Mouse (Mus musculus) splenic B cell, adult 2 months (primary cell): ENCODE data around the gene Slc45a2.

Experiments used
- DNase-seq: peaks from one replicate; pipeline ENCODE4 v3.0.0-alpha.2; 2011; ENCODE audit warnings: low read depth, low spot score
- H3K27me3 ChIP-seq: 2 replicates; pipeline ENCODE4 v1.6.1; 2012; ENCODE audit warnings: mild to moderate bottlenecking, low read length, moderate library complexity, mixed read lengths; ENCODE audit not compliant: control insufficient read depth, poor library complexity, insufficient read depth, severe bottlenecking
- H3K36me3 ChIP-seq: 2 replicates; pipeline ENCODE4 v1.6.1; 2012; ENCODE audit warnings: mild to moderate bottlenecking, low read length, moderate library complexity, mixed read lengths; ENCODE audit not compliant: control insufficient read depth, poor library complexity, insufficient read depth, severe bottlenecking

Slc45a2 gene

DNA sequence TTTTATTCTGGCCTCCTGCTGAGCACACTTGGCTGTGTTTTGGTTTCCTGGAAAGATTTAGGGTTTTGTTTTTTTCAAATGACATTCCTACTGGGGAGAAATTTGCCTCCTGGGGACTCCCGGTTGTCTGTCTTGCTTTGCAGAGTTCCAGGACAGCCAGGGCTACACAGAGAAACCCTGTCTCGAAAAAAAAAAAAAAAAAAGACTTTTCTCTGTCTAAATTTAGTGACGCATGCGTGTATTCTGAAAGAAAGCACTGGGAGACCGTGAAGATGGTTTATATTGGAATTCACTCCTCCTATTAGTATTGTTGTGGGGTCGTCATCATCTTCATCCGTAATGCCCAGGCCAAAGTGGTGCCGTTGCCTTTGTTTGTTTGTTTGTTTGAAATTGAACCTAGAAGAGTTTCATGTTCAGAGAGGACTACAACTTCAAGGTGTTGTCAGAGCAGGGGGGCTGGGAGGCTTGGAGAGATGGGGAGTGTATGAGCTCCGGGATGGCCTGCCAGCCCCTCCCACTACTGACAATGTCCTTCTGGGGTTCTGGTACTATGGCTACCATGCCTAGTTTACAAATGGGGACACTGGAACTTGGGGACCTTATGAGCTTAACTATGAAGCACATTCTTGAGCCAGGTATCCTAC is 65.1 kb downstream of the Slc45a2 start:
- no peak for DNase-seq

DNA sequence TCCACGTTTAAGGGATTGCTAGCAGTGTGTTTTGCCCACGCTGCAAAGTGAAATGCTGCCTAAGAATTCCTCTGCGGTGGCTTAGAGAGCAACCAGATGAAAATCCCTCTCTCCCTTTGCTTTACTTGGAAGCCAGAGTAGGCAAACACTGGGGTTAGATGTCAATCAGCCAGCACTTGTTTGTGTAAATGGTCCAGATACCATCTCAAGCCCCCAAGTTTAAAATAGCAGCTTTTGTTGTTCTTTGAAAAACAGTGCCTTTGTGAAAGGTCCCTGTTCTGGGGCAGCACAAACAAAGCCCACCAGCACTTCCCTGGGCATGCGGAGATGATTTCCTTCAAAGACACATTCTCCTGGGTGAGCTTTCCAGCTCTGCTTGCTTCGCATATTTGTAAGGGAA is 65.8 kb downstream of the Slc45a2 start:
- Histone ChIP-seq H3K36me3 (no peaks in the 10 kb centered on the region), H3K27me3 (no peaks in the 10 kb centered on the region)
- no peak for DNase-seq

More for the DNA sequence above, 65.1 kb downstream of the Slc45a2 start:
- H3K27me3 ChIP-seq = no peaks in the 10 kb centered on the region
- H3K36me3 ChIP-seq = no peaks in the 10 kb centered on the region

DNA sequence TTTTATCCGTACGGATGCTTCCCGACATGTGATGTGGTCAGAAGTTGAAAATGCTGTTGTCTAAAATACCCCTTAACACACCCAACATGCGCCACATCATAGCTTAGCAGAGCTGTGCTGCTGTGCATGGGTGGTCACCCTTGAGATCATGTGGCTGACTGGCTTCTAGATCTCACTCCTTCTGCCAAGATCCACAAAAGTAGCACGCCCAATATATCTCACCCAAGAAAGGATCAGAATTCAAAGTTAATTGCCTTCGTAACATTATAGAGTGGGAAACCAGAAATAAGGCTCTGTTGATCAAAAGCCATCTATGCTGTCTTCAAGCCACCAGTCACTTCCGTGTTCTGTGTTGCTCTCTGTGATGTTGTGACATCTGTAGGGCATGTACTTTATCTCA is 67.4 kb downstream of the Slc45a2 start:
- H3K36me3 ChIP-seq = no peaks in the 10 kb centered on the region

DNA sequence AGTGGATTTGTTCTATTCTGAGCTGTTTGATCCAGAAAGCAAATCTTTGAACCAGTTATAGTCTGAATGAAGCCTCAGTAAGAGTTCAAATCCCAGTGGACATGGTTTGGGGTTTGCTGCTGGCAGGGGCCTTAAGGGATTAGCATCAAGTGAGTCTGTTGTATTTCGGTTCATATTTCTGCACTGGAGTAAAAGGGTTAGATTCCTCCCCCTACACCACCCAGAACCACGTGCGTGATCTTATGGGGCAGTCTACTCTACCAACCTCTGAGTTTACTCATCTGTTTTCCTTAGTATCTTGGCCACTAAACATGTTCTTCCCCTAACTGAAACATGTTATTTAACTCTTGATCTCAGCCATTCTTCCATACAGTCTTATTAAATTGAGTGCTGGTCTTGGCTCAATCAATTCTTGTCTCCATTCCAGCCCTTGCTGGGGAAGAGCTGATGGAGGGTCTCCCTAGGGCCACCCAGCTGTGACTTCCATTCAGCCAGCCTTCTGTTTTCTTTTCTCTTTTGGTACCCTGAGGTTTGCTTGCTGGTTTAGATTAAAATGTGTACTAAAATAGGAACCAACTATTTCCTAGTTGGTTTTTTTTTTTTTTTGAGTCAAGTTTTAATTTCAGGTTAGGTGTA is 75.3 kb downstream of the Slc45a2 start:
- Histone ChIP-seq H3K36me3 (no peaks in the 10 kb centered on the region), H3K27me3 (no peaks in the 10 kb centered on the region)
- no peak for DNase-seq

More for the DNA sequence above, 67.4 kb downstream of the Slc45a2 start:
- no peak for DNase-seq
- H3K27me3 ChIP-seq = no peaks in the 10 kb centered on the region
